Mouse (Mus musculus) embryonic fibroblast, embryonic 13.5 days (primary cell): ENCODE results near the gene Tesmin.

ENCODE experiments used
- CTCF ChIP-seq: IDR thresholded peaks from 2 replicates; pipeline ENCODE4 v1.5.1; 2011; ENCODE audit warnings: mild to moderate bottlenecking, control low read depth, low read length, moderate library complexity, borderline replicate concordance; ENCODE audit not compliant: insufficient read depth
- POLR2A ChIP-seq: IDR thresholded peaks from 2 replicates; pipeline ENCODE4 v1.6.1; 2011; ENCODE audit warnings: low read depth, mild to moderate bottlenecking, control low read depth, low read length, moderate library complexity

DNA sequence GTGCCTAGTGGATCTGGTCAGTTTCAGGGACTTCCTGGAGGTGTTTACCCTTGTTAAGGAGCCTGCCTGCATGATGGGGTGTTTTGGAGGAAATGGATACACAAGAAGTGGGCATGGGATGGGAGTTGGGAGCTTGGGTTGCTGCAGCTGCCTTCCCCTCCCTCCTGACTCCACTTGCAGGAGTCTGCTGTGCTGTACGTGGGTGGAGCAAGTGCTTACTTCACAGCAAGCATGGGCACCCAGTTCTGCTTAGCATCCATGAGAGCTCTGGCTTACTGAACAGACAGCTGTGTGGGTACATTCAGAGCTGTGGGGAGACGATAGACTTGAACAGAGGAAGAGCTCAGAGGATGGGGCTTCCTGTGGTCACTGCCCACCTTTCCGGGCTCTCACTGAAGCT, 47.6 kb upstream of the Tesmin start:
- TF ChIP-seq POLR2A (no peak), CTCF (no peak)
